Mouse (Mus musculus): Measurements from ENCODE around the gene Sgca. TPM values are rescaled to one million over a fixed set of nuclear protein-coding genes. Genes with fewer than 3 reads are reported as not detected.

Gene Sgca
- total RNA-seq, 2 experiments from 2014 or later, result not detected

- no peak for ATAC-seq (replicated peaks; ENCODE audit: low FRiP score, poor library complexity, severe bottlenecking)
Measured at GRCm38 (mm10) chr11:95004136-95004936, 28.2 kb upstream of the Sgca start.

GRCm38 (mm10) chr11:95002705-95003104, 26.6 kb upstream of the Sgca start:
- ATAC-seq (replicated peaks; ENCODE audit: low FRiP score, poor library complexity, severe bottlenecking), result no peak

GRCm38 (mm10) chr11:95001584-95002347, 25.6 kb upstream of the Sgca start:
- ATAC-seq (replicated peaks; ENCODE audit: low FRiP score, poor library complexity, severe bottlenecking), result no peak

- ATAC-seq (replicated peaks; ENCODE audit: low FRiP score, poor library complexity, severe bottlenecking), result peak; percentile 65
Measured at GRCm38 (mm10) chr11:95001058-95001457, 24.9 kb upstream of the Sgca start.

- 0 out of 2 replicates have a peak, but pooled peaks have one; percentile 9 for ATAC-seq (replicated peaks; ENCODE audit: low FRiP score, poor library complexity, severe bottlenecking)
Measured at GRCm38 (mm10) chr11:95000548-95000947, 24.4 kb upstream of the Sgca start.

GRCm38 (mm10) chr11:95000128-95000527, 24.0 kb upstream of the Sgca start:
- ATAC-seq (replicated peaks; ENCODE audit: low FRiP score, poor library complexity, severe bottlenecking), result no peak

- ATAC-seq (replicated peaks; ENCODE audit: low FRiP score, poor library complexity, severe bottlenecking), result no peak
Measured at GRCm38 (mm10) chr11:94998041-94998531, 22.0 kb upstream of the Sgca start.

- peak; percentile 58 for ATAC-seq (replicated peaks; ENCODE audit: low FRiP score, poor library complexity, severe bottlenecking)
Measured at GRCm38 (mm10) chr11:94997596-94997995, 21.5 kb upstream of the Sgca start.

GRCm38 (mm10) chr11:94996984-94997383, 20.9 kb upstream of the Sgca start:
- no peak for ATAC-seq (replicated peaks; ENCODE audit: low FRiP score, poor library complexity, severe bottlenecking)

GRCm38 (mm10) chr11:94996101-94996500, 20.0 kb upstream of the Sgca start:
- ATAC-seq (replicated peaks; ENCODE audit: low FRiP score, poor library complexity, severe bottlenecking), result no peak

GRCm38 (mm10) chr11:94994947-94995772, 19.0 kb upstream of the Sgca start:
- no peak for ATAC-seq (replicated peaks; ENCODE audit: low FRiP score, poor library complexity, severe bottlenecking)

- ATAC-seq (replicated peaks; ENCODE audit: low FRiP score, poor library complexity, severe bottlenecking), result no peak
Measured at GRCm38 (mm10) chr11:94994208-94994814, 18.2 kb upstream of the Sgca start.

GRCm38 (mm10) chr11:94992754-94993606, 16.9 kb upstream of the Sgca start:
- peak; percentile 24 for ATAC-seq (replicated peaks; ENCODE audit: low FRiP score, poor library complexity, severe bottlenecking)

- no peak for ATAC-seq (replicated peaks; ENCODE audit: low FRiP score, poor library complexity, severe bottlenecking)
Measured at GRCm38 (mm10) chr11:94992480-94992753, 16.3 kb upstream of the Sgca start.

GRCm38 (mm10) chr11:94991641-94992479, 15.7 kb upstream of the Sgca start:
- ATAC-seq (replicated peaks; ENCODE audit: low FRiP score, poor library complexity, severe bottlenecking), result 0 out of 2 replicates have a peak, but pooled peaks have one; percentile 1

- ATAC-seq (replicated peaks; ENCODE audit: low FRiP score, poor library complexity, severe bottlenecking), result peak; percentile 70
Measured at GRCm38 (mm10) chr11:94990749-94991577, 14.8 kb upstream of the Sgca start, which contains the start of gene Ppp1r9b. Ppp1r9b (plus strand) TSS chr11:94991035.

All from erythroblast, adult 5-6 weeks (primary cell).